Mouse (Mus musculus): Measurements from ENCODE around the gene Cfap46. TPM values are rescaled to one million over a fixed set of nuclear protein-coding genes. Genes with fewer than 3 reads are reported as not detected.

Gene Cfap46
- polyA plus RNA-seq, 1 experiment from 2014 or later, result 0.78 TPM

DNA sequence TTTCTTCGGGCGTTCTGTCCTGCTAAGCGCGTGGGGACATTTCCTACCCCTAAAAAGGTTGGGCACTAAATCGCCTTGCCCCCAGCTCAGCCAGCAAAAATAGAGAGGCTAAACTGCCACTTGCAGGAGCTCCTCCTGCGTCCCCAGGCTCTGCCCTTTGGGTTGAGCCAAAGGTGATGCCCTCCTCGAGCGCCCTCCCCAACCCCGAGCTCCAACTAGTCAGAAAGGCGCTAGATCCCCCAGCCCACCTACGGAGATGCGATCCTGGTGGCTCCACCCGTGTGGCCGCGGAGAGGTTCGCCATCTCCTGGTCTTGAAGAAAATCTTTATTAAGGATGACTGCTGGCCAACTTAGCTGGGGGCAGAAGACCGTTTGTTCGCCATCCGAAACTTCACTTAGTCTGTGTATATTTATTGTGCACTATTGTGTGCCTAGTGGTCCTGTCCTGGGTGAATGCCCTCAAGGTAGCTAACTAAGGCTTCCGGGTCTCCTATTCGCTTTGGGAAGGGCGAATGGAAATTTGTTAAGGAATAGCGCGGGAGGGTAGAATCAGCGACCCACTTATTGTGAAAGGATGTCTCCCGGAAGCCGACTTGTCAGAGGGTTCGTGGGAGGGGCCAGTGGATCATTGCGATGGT, 98.3 kb downstream of the Cfap46 start:
- Histone ChIP-seq H3K9ac (replicated peaks) (no peak overlapping the region), H3K9me3 (no peaks in the 10 kb centered on the region), H3K27me3 (peaks cover 100% of the 10 kb centered on the region), H3K36me3 (no peaks in the 10 kb centered on the region), H3K4me1 (peaks cover 37% of the 10 kb centered on the region), H3K4me3 (peak overlapping the region; percentile 22), H3K27ac (replicated peaks) (no peak overlapping the region), H3K4me2 (replicated peaks) (peak overlapping the region; percentile 27; the same call in 1 of the 2 replicates)
- 2% methylated on average over 29 of the region's 29 CpGs for WGBS
- no peak for ATAC-seq (ENCODE audit: low FRiP score, low read depth)

DNA sequence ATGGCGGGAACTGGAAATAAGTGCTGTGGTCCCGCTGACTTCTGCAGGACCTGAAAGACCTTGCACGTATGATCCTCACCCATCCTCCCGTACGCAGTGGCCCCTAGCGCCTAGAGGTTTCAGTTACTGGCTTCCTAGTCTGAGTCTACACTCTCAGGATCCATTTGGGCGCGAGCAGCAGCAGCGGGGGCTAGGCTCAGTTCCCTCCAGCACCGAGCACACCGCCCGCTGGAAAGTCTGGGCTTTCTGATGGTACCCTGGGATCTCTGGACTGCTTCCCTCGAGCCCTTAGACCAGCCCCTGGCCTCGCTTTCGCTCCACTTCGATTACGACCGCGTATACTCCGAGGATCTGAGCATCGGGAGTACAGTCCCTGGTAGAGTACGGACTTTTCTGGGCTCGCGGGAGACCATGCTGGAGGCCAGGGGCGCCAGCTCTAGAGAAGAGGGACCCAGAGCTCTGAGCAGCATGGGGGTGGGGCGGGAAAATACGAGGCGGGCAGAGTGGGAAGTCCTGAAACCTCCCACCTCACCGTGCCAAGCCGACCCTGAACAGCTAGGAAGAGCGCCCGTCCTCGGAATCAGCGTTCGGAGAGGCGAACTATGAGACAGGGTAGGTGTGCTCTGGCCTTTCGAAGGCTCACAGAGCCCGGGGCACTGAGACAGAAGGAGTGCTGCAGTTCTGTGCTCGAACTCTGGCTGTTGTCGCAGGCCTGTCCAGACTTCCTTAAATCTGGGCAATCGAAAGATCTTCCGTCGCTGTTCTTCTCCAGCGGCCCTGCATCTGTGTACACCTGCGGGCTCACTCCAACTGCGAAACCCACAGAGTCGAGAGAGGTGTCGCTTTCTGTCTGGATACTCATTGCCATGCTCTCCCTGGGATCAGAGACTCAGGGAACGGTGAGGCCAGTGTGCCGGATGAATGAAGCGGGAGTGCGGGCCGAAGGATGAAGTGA, 99.1 kb downstream of the Cfap46 start:
- Histone ChIP-seq H3K27me3 (peaks cover 100% of the 10 kb centered on the region), H3K4me2 (replicated peaks) (peak overlapping the region; percentile 27), H3K9me3 (no peaks in the 10 kb centered on the region), H3K9ac (replicated peaks) (no peak overlapping the region), H3K4me1 (peaks cover 37% of the 10 kb centered on the region), H3K4me3 (peak overlapping the region; percentile 22), H3K36me3 (no peaks in the 10 kb centered on the region), H3K27ac (replicated peaks) (no peak overlapping the region)
- WGBS, result 1% methylated on average over 53 of the region's 53 CpGs
- no peak for ATAC-seq (ENCODE audit: low FRiP score, low read depth)

DNA sequence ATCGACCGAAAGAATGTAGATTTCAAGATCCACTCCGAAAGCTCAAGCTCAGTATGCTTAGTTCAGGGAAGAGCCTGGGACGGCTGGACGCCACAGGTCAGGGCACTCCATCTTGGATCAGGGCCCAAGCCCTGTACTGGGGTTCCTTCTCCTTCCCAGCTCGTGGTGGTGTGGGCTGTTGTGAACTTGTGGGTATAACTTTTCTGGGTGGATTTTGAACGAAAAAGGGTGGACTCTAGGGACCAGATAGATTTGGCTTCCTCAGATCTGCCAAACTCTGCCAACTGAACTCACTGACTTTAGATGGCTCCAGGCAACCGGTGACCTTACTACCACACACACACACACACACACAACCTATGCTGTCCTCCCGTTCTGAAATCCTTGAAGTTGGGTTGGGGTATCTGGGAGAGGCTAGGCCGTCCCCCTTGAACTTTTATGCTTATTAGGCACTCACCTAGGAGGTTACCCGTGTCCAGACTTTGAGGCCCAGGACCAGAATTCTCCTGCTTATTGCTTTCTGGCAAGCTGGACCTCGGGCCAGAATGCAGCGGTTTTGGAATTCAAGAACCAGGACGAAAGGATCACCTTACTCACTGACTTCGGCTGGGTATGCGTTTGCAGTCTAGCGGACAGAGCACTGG, 100.4 kb downstream of the Cfap46 start:
- 11% methylated on average over 17 of the region's 17 CpGs for WGBS
- Histone ChIP-seq H3K4me3 (peak overlapping the region; percentile 47; the same call in 1 of the 2 replicates), H3K4me2 (replicated peaks) (peak overlapping the region; percentile 61), H3K9me3 (no peaks in the 10 kb centered on the region), H3K27me3 (peaks cover 100% of the 10 kb centered on the region), H3K27ac (replicated peaks) (no peak overlapping the region), H3K36me3 (0 out of 2 replicates have a peak, but pooled peaks cover 4% of the 10 kb centered on the region), H3K9ac (replicated peaks) (no peak overlapping the region), H3K4me1 (peaks cover 37% of the 10 kb centered on the region)
- ATAC-seq (ENCODE audit: low FRiP score, low read depth), result no peak

DNA sequence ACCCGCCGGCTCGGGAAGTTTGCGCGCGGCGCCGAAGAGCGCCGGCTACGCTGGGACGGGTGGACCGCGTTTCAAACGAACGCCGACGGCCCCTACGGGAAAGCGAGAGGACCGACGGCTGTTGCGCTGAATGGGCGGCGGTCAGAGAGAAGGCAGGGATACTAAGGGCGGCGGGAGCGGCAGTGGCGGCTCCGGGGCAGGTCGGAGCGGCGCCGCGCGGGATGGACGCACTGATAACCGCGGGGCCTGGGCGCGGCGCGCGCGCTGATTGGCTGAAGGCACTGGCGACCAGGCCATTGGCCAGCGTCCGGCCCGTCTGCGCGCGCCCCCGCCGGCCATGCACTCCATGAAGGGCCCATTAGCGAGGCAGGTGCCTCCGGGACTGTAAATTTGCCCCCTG, 101.0 kb downstream of the Cfap46 start, which contains the start of gene Nkx6-2:
TSS of gene Nkx6-2 (minus strand) at position 203 of the 400 bp plus-strand sequence.
- WGBS, result under 1% methylated on average over 46 of the region's 56 CpGs
- peak within 1 kb of the TSS; percentile 16; the same call in 1 of the 2 replicates for H3K27ac ChIP-seq (replicated peaks)
- peak; percentile 79 for ATAC-seq (ENCODE audit: low FRiP score, low read depth)
- peaks cover 100% of the 10 kb centered on the region for H3K27me3 ChIP-seq
- H3K4me2 ChIP-seq (replicated peaks), result peak within 1 kb of the TSS; percentile 61
- peaks cover 37% of the 10 kb centered on the region for H3K4me1 ChIP-seq
- peak within 1 kb of the TSS; percentile 42 for H3K9ac ChIP-seq (replicated peaks)
- peak within 1 kb of the TSS; percentile 47 for H3K4me3 ChIP-seq
- 0 out of 2 replicates have a peak, but pooled peaks cover 4% of the 10 kb centered on the region for H3K36me3 ChIP-seq
- H3K9me3 ChIP-seq, result no peaks in the 10 kb centered on the region

DNA sequence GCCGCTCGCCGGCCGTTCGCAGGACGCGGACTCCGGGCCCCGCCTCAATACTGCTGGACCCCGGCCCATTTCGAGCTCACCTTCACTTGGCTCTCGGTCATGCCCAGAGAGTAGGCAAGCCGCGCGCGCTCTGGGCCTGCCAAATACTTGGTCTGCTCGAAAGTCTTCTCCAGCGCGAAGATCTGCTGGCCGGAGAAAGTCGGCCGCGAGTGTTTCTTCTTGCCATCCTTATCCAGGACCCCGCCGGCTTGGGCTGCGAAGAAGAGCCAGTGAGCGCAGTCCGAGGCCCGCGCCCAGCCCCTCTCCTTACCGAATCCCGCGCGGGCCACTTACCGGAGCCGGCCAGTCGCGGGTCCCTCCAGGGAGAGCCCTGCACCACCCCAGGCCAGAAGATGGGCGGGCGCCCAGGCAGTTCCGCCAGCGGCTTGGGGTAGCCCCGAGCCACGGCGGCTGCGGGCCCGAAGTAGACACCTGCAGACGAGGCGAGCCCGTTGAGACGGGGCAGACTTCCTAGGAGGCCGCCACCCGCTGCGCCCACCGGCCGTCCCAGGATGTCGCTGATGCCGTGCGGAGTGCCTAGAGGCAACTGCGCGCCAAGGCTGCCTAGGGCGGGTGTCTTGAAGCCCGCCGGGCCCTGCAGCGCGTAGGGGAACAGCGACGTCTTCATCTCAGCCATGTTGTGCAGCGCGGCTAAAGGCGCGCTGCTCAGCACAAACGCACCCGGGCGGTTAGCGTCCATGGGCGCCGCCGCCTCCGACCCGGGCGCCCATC, 101.6 kb downstream of the Cfap46 start:
- H3K4me3 ChIP-seq, result peak overlapping the region; percentile 47
- H3K9me3 ChIP-seq, result no peaks in the 10 kb centered on the region
- peaks cover 100% of the 10 kb centered on the region for H3K27me3 ChIP-seq
- peak overlapping the region; percentile 16; the same call in 1 of the 2 replicates for H3K27ac ChIP-seq (replicated peaks)
- peak overlapping the region; percentile 42 for H3K9ac ChIP-seq (replicated peaks)
- under 1% methylated on average over 82 of the region's 82 CpGs for whole genome bisulfite sequencing
- peaks cover 37% of the 10 kb centered on the region for H3K4me1 ChIP-seq
- ATAC-seq (ENCODE audit: low FRiP score, low read depth), result peak; percentile 55
- H3K4me2 ChIP-seq (replicated peaks), result peak overlapping the region; percentile 61
- 0 out of 2 replicates have a peak, but pooled peaks cover 4% of the 10 kb centered on the region for H3K36me3 ChIP-seq

DNA sequence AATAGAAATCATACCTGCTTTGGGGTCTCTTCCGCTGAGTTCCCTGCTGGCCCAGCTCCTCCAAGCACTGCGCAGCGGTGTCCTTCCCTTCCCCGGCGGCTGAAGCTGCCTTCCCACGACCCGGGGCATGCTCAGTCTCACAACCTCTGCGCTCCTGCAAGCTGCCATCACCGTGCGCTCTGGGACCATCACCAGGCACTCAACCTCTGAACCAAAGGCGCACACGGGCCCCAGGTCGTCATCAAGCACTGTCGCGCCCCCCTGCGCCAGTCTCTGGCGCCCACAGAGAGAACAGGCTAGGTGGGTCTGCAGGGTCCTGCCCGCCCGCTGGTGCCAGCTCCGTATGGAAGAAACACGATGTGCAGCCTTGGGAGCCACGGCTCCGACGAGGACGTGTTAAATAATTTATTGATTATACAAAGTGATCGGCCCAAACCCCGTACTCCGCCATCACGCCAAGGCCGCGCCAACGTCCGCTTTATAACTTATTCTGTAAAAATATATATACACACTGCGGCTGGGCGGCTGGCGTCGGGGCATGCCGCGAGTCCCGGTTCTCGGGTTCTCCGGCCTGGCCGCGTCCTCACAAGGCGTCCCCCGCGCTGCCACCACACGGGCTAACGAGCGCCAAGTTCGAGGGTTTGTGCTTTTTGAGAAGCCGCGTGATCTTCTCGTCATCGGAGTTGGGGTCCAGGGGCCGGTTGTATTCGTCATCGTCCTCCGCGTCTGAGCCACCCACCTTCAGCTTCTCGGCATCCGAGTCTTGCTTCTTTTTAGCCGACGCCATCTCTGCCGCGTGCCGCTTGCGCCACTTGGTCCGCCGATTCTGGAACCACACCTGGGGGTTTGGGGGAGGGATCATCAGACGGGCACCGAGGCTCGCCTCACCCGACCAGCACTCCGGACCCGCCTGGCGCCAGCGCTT, 102.5 kb downstream of the Cfap46 start:
- Histone ChIP-seq H3K27ac (replicated peaks) (no peak overlapping the region; the same call in 1 of the 2 replicates), H3K9ac (replicated peaks) (peak overlapping the region; percentile 42; the same call in 1 of the 2 replicates), H3K27me3 (peaks cover 100% of the 10 kb centered on the region), H3K4me1 (peaks cover 37% of the 10 kb centered on the region), H3K4me2 (replicated peaks) (peak overlapping the region; percentile 61), H3K9me3 (no peaks in the 10 kb centered on the region), H3K36me3 (0 out of 2 replicates have a peak, but pooled peaks cover 4% of the 10 kb centered on the region), H3K4me3 (peak overlapping the region; percentile 47)
- under 1% methylated on average over 78 of the region's 78 CpGs for WGBS
- ATAC-seq (ENCODE audit: low FRiP score, low read depth), result no peak

DNA sequence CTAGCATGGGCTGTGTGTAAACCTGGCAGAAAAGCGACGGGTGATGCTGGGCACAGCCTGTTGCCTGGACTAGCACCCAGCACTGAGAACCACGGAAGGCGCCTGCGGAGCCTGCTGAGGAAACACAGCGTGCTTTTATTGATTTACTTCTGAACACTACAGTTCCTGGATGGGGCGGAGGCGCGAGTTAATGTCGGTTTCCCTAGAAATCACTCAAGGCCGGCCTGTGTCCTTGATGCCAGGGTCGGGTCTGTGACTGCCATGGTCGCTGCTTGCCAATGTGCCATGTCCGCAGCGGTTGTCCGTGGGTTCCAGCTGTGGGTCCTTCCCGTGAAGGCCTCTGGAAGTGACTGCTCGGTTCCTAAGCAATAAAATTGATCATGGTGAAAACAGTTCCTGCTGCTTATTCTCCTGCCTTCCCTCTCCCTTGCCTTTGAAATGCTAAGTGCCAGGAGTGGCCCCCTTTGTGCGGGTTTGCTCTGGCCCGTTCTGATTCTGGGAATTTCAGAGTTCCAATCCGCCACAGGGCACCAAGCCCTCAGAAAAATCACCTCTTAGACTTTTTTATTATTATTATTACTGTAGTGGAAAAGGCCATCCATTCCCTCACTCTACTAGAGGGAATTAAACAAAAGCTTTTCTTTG, 104.2 kb downstream of the Cfap46 start:
- H3K36me3 ChIP-seq, result 0 out of 2 replicates have a peak, but pooled peaks cover 4% of the 10 kb centered on the region
- no peak for ATAC-seq (ENCODE audit: low FRiP score, low read depth)
- H3K4me3 ChIP-seq, result peak overlapping the region; percentile 47
- H3K27ac ChIP-seq (replicated peaks), result no peak overlapping the region
- H3K4me1 ChIP-seq, result peaks cover 22% of the 10 kb centered on the region
- peaks cover 99% of the 10 kb centered on the region for H3K27me3 ChIP-seq
- 0 out of 2 replicates have a peak overlapping the region, but pooled peaks have one; percentile 44 for H3K9ac ChIP-seq (replicated peaks)
- peak overlapping the region; percentile 61 for H3K4me2 ChIP-seq (replicated peaks)
- H3K9me3 ChIP-seq, result no peaks in the 10 kb centered on the region
- WGBS, result 54% methylated on average over 21 of the region's 21 CpGs

DNA sequence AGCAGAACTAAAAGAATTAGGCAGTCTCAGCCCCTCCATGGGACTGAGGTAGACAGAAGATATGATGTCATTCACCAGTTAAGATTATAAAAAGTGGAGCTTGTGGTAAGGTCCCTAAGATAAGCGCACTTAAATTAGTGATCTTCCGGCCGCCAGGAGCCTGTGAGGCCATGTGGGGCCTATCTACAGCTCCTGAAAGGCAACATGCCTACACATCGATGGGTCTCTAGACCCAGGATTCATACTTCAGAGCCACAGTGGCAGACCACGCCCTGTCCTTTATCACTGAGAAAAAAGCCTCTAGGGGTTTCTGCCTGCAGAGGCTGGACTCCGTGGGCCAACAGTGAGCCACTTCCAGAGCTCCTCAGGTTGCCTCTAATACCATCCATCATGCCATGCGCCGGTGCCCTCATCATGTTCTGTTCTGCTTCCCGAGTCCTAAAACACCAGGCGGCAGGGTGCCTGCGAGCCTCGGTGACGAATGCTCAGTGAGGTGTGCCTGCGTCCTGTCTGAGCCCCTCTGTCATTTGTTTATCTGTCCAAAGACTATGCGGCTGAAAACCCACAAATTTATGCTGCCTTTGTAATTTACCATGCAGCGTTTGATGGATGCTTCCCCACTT, 107.4 kb downstream of the Cfap46 start:
- Histone ChIP-seq H3K9me3 (no peaks in the 10 kb centered on the region), H3K27ac (replicated peaks) (no peak overlapping the region), H3K9ac (replicated peaks) (no peak overlapping the region), H3K27me3 (peaks cover 87% of the 10 kb centered on the region), H3K36me3 (0 out of 2 replicates have a peak, but pooled peaks cover 4% of the 10 kb centered on the region), H3K4me3 (no peak overlapping the region), H3K4me1 (peaks cover 4% of the 10 kb centered on the region), H3K4me2 (replicated peaks) (no peak overlapping the region)
- 77% methylated on average over 16 of the region's 16 CpGs for WGBS
- no peak for ATAC-seq (ENCODE audit: low FRiP score, low read depth)

DNA sequence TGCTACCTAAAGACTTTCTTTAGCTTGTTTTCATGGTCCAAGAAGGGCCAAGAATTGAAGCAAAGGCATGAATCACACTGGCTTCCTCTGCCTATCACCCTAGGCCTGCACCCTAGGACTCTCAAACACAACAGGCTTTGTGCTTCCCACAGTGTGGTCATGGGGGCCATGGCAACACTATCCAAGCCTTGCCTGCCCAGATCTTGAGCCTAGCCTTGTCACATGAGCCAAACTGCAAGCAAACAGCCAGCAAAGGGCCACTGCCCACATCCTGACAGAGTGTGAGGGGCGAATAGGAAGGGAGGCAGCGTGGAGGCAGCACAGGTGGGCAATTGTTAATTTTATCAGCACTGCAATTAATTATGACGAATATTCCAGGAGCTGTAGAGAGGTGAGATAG, 111.0 kb downstream of the Cfap46 start:
- H3K36me3 ChIP-seq, result no peaks in the 10 kb centered on the region
- H3K4me2 ChIP-seq (replicated peaks), result no peak overlapping the region
- no peak overlapping the region for H3K27ac ChIP-seq (replicated peaks)
- H3K27me3 ChIP-seq, result peaks cover 76% of the 10 kb centered on the region
- no peaks in the 10 kb centered on the region for H3K4me1 ChIP-seq
- no peak for ATAC-seq (ENCODE audit: low FRiP score, low read depth)
- H3K4me3 ChIP-seq, result no peak overlapping the region
- no peaks in the 10 kb centered on the region for H3K9me3 ChIP-seq
- no peak overlapping the region for H3K9ac ChIP-seq (replicated peaks)
- WGBS, result 90% methylated on average over 3 of the region's 3 CpGs
